Mouse (Mus musculus): ENCODE data around the gene Mia2. TPM values are rescaled to one million over a fixed set of nuclear protein-coding genes. Genes with fewer than 3 reads are reported as not detected.

Mia2 gene
- 109 and 130 TPM in 2 replicates for total RNA-seq (2023)

DNA sequence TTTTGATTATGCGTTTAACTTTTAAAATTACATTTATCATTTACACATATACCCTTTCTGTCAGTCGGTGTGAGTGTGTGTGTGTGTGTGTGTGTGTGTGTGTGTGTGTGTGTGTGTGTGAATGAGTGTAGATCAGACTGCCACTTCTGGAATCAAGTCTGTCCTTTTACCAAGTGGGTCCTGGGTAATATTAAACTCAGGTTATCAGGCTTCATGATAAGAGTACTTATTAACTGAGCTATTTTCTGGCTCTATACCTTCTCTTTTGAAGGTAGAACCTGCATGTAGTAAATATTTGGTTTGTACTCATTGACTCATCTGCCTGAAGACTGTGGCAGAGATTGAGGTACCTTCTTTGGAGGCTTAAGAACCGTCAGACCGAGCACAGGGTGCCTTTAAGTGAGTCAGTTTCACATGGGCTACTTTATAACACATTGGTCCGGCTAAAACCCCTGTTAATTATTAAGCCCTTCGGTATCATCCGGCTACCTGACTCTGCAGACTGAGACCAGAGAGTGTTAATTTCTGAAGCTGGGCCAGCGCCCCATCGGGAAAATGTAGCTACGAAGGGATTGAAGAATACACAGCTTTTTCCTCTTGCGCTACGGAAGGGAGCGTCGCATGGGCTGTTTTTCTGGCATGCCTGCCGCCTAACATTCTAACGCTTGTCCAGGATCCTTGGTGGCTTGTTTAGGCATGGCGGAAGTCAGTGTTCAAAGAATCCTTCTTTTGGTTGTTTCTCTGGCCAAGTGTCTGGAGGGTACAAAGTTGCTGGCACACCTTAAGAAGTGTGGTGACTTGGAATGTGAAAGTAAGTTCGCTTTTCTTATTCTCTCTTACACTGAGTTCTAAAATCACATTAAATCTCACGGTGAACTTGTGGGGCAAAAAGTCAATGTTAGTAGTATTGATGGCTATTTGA is at the start of gene Mia2:
Gene Mia2, plus strand, starts transcription at position 696 of the 922 bp plus-strand sequence.

DNA sequence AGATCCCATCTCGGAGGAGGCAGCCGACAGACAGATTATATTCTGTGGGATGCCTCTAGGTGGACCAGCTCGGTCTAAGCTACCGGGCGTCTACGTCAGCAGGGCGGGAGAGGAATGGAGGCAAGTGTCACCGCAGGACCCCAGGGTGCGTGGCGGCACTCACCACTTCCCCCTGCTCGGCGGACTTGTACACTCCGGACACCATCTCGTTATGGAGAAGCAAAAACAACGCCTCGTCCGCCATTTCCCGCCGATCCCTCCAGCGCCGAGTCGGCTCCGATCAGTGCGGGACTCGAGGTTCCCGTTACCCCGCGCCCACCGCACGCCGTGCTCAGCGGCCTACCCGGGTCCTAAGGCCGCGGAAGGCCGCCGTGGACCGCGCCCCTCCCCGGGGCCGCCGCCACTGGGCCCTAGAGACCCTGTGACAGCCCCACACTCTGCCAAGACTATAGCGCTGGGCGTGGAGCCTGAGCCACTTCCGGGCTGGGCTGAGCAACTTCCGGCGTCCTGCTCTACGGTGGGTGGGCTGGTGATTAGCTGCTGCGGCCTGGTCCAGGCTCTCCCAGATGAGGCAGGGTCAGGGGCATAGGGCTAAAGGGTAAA is 34.5 kb upstream of the Mia2 start, which contains the start of gene Trappc6b:
Gene Trappc6b, minus strand, starts transcription at position 480 of the 603 bp plus-strand sequence.

DNA sequence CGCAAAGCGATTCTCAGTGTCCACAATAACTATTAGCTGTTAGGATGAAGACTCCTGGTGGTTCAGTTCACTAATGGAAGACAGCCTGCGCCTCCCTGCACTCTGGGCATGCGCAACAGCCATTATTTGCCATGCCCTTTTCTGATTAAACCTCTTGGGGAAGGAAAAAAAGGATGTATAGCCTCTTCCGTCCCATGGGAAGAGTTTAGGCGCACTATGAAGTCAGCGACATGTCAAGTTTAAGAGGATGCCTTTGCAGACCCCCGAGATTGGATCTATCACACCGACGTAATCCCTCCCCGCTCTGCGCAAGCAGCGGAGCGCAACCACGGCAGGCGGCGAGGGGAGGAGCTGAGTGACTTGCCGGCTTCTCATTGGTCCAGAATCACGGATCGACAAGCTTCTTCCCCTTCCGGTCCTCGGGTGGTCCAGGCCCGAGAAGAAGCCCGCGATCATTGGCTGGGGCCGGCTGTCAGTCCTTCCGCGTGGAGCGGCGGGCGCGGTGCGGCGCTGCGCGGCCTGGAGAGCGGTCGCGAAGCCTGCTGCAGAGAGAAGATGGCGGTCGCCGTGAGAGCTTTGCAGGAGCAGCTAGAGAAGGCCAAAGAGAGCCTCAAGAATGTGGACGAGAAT is 29.0 kb upstream of the Mia2 start, which contains the start of gene Pnn:
Gene Pnn, plus strand, starts transcription at position 437 of the 630 bp plus-strand sequence.

DNA sequence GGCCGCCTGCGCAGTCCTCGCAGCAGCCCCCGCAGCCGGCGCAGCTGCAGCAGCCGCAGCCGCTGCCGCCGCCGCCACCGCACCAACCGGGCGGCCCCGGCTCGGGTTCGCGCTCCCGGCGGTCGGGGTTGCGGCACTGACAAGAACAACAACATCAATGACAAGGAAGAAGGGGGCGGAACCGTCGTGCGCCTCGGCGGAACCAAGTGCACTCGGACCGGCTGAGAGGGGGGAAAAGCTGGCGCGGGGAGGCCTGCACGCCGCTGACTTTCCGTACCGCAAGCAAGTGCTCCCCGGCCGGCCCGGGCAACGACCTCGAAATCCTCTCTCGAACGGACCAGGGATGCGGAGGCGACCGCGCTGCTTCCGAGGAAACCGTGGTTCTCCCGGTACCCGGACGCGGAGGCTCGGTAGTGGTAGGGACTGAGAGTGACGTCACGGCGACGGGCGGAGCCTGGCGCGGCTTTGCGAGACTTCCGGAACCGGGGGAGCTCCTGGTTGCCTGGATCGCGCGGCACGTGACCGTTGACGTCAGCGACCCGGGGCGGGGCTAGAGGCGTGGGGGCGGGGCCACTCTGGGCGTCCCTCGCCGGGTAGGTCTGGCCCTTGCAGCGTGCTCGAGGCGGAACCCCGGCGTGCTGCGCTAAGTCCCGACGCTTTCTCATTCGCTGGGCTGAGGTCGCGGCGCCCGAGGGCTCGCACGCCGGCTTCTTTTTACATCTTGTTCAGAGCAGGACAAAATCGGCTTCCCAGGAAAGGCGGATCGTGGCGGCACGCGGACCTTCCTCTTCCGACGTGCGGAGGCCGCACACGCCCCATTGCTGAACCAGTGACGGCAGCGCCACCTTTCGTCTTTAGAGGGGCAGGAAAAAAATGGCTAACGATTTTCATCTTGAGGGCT is 124.0 kb downstream of the Mia2 start, which contains the start of gene Fbxo33:
Gene Fbxo33, minus strand, starts transcription at position 401 of the 901 bp plus-strand sequence.

Other genes with a start within 250 kb of the Mia2 start
- gene Sec23a, start 83.8 kb upstream of the Mia2 start, total RNA-seq (2023): 17.9 and 22.7 TPM in 2 replicates
- gene Gemin2, start 82.4 kb upstream of the Mia2 start, total RNA-seq (2023): 7.3 and 7.5 TPM in 2 replicates
- 36.2 and 40.2 TPM in 2 replicates for gene Trappc6b, start 34.3 kb upstream of the Mia2 start, total RNA-seq (2023)
- gene Pnn, start 28.9 kb upstream of the Mia2 start, total RNA-seq (2023): 33.3 and 55.4 TPM in 2 replicates
- 67.0 and 81.4 TPM in 2 replicates for gene Fbxo33, start 123.9 kb downstream of the Mia2 start, total RNA-seq (2023)